ENCODE assay signal across 9 mouse cellular contexts in genomic region chr7:144052076-144052475, GRCm38 (mm10). TPM values are rescaled to one million over a fixed set of nuclear protein-coding genes. Genes with fewer than 3 reads are reported as not detected.
A peak's percentile ranks its signal among the peaks of the same experiment; 100 is the strongest.
DNase-seq lines count a peak whose midpoint lies in the region; ATAC-seq and TF ChIP-seq lines count a peak whose summit lies in the region.
"Had no signal": no experiment of that assay in that cellular context is flagged by ENCODE, and none has a peak within 500 bp of the region (broad histone marks: within the 10 kb centered on the region; RNA-seq: fewer than 3 reads in every experiment).

No protein-coding gene starts in this region.

- H3K36me3 ChIP-seq in stomach, postnatal 0 days (ENCODE audit: control insufficient read depth, insufficient read depth, low read length) = no peaks in the 10 kb centered on the region

- peak; percentile 18 for DNase-seq in thymus, postnatal 4 days
- DNase-seq in thymus, postnatal 10 days (ENCODE audit: low spot score in 2 of 2) = no peak
- peak; percentile 24 for DNase-seq in forelimb bud, embryonic 11.5 days (ENCODE audit: low read depth, low spot score)
- DNase-seq in liver = peak; percentile 41
- DNase-seq in stomach, postnatal 0 days (ENCODE audit: low spot score) = peak; percentile 70
- DNase-seq in left cerebral cortex, postnatal 14 days (ENCODE audit: low spot score in 2 of 2) = no peak
- DNase-seq in cerebellum, postnatal 36 days = no peak
- no peak for DNase-seq in gastrocnemius, adult 2 months

- TF ChIP-seq CTCF in stomach, postnatal 0 days (IDR thresholded peaks at IDR 0.05; ENCODE audit: low read depth) = peak; percentile 65
- no peak for TF ChIP-seq CTCF in gastrocnemius, adult 2 months (IDR thresholded peaks at IDR 0.05)

- H3K27me3 ChIP-seq in stomach, postnatal 0 days (ENCODE audit: control insufficient read depth, insufficient read depth, low read length) = no peaks in the 10 kb centered on the region

- 13% methylated on average over 12 of the region's 12 CpGs for WGBS in stomach, postnatal 0 days

- H3K27ac ChIP-seq in stomach, postnatal 0 days (replicated peaks) = no peak overlapping the region; the same call in none of the 2 replicates
- H3K27ac ChIP-seq in gastrocnemius, adult 2 months = no peak overlapping the region

- no peaks in the 10 kb centered on the region for H3K4me1 ChIP-seq in stomach, postnatal 0 days (replicated peaks; ENCODE audit: control insufficient read depth, insufficient read depth)

- no peak for TF ChIP-seq EP300 in stomach, postnatal 0 days (optimal IDR thresholded peaks at IDR 0.05)

- intact Hi-C loops in left cerebral cortex, postnatal 14 days (cut with DNase I) = no loop called here
- intact Hi-C loops in gastrocnemius, adult 2 months (cut with DNase I) = no loop called here

- H3K9me3 ChIP-seq in stomach, postnatal 0 days (ENCODE audit: control insufficient read depth, low read length) = no peaks in the 10 kb centered on the region

- peak; percentile 65 for ATAC-seq in stomach, postnatal 0 days (ENCODE audit: low FRiP score, low TSS enrichment)

- H3K4me2 ChIP-seq in stomach, postnatal 0 days (replicated peaks; ENCODE audit: low read depth) = no peak overlapping the region

- H3K9ac ChIP-seq in stomach, postnatal 0 days (ENCODE audit: low read length) = no peak overlapping the region

- H3K4me3 ChIP-seq in stomach, postnatal 0 days (ENCODE audit: low read depth, low read length) = no peak overlapping the region
- H3K4me3 ChIP-seq in gastrocnemius, adult 2 months = no peak overlapping the region

RNA-seq across cellular contexts. Expression of gene Shank2, which starts 50.3 kb away (rescaled TPM):
- polyA plus RNA-seq in stomach, postnatal 0 days (2015; fragmentation: Nextera tagmentation; extraction: Ambion mirVana) = 0.68 and 0.69 TPM in 2 replicates
- total RNA-seq in left cerebral cortex, postnatal 14 days (2021) = 100 to 1,000 TPM; 170 to 187 TPM
- under 1 TPM; 0.08 to 0.14 TPM for total RNA-seq in gastrocnemius, adult 2 months (2021)
- total RNA-seq: hematopoietic stem cell, adult 5-6 weeks had no signal

Comparison
In these comparisons a context has a peak if more than half of its experiments do, and no peak if none do; other contexts are left out.
1. DNase-seq: peak in thymus, postnatal 4 days (single experiment), forelimb bud, embryonic 11.5 days (single experiment), liver (single experiment) and stomach, postnatal 0 days (single experiment); none in thymus, postnatal 10 days (0 of 2), left cerebral cortex, postnatal 14 days (0 of 2), cerebellum, postnatal 36 days (0 of 2) and gastrocnemius, adult 2 months (single experiment).
2. RNA of gene Shank2, which starts 50.3 kb away (total RNA-seq): 170 to 187 TPM in left cerebral cortex, postnatal 14 days; 0.08 to 0.14 TPM in gastrocnemius, adult 2 months; every median in the first group is over 100 times any median in the second.